Mouse (Mus musculus): Measurements from ENCODE around the gene Nr1h3. TPM values are rescaled to one million over a fixed set of nuclear protein-coding genes. Genes with fewer than 3 reads are reported as not detected.

Gene Nr1h3
- polyA plus RNA-seq, 1 experiment from 2014 or later, result 4.9 TPM

DNA sequence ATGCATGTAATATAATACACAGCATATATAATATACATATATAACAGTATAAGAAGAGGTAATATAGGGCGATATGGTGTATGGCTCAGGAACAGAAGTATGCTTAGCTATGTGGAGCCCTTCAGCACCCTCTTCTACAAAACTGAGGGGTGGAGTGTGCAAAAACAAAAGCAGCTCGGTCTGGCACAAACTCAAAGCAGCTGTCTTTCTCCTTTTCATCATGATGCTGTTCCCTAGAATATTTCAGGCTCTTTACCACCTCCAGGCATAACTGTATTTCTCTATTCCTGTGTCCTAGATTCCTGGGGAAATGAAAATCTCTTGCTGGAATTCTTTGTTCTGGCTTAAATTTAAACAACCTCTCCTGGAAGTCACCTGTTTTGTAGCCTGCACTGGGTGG is 27.1 kb upstream of the Nr1h3 start:
- WGBS, result 82% methylated on average over 2 of the region's 2 CpGs

DNA sequence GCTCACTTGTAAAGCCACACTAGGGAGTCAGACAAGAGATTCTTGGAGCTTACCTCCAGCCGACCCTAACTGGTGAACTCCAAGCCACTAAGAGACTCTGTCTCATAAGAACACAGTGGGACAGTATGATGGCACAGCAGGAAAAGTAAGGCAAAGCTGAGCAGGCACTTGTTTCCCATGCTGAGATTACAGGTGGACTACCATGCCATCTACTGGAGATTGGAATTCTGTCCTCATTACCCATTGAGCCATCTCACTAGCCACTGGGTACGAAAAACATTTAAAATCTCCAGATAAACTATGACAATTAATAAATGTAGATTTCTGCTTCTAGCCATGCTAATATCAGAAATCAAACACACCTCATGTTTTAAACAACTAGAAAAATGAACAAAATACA is 21.0 kb upstream of the Nr1h3 start:
- WGBS, result 77% methylated on average over 2 of the region's 2 CpGs
- Histone ChIP-seq H3K4me2 (ENCODE audit: low read length) (no peak overlapping the region), H3K4me1 (replicated peaks; ENCODE audit: control insufficient read depth, insufficient read depth, low read length) (no peaks in the 10 kb centered on the region), H3K36me3 (ENCODE audit: control insufficient read depth, insufficient read depth, low read length) (no peaks in the 10 kb centered on the region), H3K4me3 (ENCODE audit: low read depth, low read length) (no peak overlapping the region), H3K27ac (ENCODE audit: low read depth) (no peak overlapping the region), H3K27me3 (replicated peaks; ENCODE audit: control insufficient read depth, insufficient read depth, low read length) (no peaks in the 10 kb centered on the region), H3K9me3 (ENCODE audit: control insufficient read depth, low read length) (no peaks in the 10 kb centered on the region), H3K9ac (ENCODE audit: low read length) (no peak overlapping the region)
- no peak for ATAC-seq (replicated peaks; ENCODE audit: low FRiP score, low TSS enrichment, low read depth)
- no peak for DNase-seq (ENCODE audit: low spot score)

More for the DNA sequence above, 27.1 kb upstream of the Nr1h3 start:
- no peaks in the 10 kb centered on the region for H3K9me3 ChIP-seq (ENCODE audit: control insufficient read depth, low read length)
- H3K27me3 ChIP-seq (replicated peaks; ENCODE audit: control insufficient read depth, insufficient read depth, low read length), result no peaks in the 10 kb centered on the region
- DNase-seq (ENCODE audit: low spot score) (no peak), ATAC-seq (replicated peaks; ENCODE audit: low FRiP score, low TSS enrichment, low read depth) (no peak)
- H3K27ac ChIP-seq (ENCODE audit: low read depth), result no peak overlapping the region
- H3K4me3 ChIP-seq (ENCODE audit: low read depth, low read length), result no peak overlapping the region
- H3K4me2 ChIP-seq (ENCODE audit: low read length), result no peak overlapping the region
- 0 out of 2 replicates have a peak, but pooled peaks cover 3% of the 10 kb centered on the region for H3K36me3 ChIP-seq (ENCODE audit: control insufficient read depth, insufficient read depth, low read length)
- H3K9ac ChIP-seq (ENCODE audit: low read length), result no peak overlapping the region
- H3K4me1 ChIP-seq (replicated peaks; ENCODE audit: control insufficient read depth, insufficient read depth, low read length), result no peaks in the 10 kb centered on the region

DNA sequence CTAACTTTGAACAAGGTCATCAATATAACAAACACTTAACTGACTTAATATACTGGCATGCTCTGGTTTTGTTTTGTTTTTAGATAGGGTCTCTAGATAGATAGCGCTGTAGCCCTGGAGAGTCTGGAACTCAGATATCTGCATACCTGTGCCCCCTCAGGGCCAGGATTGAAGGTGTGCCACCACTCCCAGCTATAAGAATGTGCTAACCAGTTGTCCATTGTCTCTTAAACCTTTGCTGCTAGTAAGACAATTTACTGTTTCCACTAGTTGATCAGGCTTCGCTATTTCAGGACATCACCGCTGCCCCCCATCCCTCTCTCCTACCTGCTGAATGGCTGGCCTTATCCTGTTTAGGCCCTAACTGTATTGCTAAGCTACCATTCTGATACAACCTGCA is 17.9 kb upstream of the Nr1h3 start:
- Histone ChIP-seq H3K4me3 (ENCODE audit: low read depth, low read length) (no peak overlapping the region), H3K9me3 (ENCODE audit: control insufficient read depth, low read length) (no peaks in the 10 kb centered on the region), H3K4me1 (replicated peaks; ENCODE audit: control insufficient read depth, insufficient read depth, low read length) (no peaks in the 10 kb centered on the region), H3K4me2 (ENCODE audit: low read length) (no peak overlapping the region), H3K9ac (ENCODE audit: low read length) (no peak overlapping the region), H3K27ac (ENCODE audit: low read depth) (no peak overlapping the region), H3K27me3 (replicated peaks; ENCODE audit: control insufficient read depth, insufficient read depth, low read length) (no peaks in the 10 kb centered on the region), H3K36me3 (ENCODE audit: control insufficient read depth, insufficient read depth, low read length) (peaks cover 22% of the 10 kb centered on the region; the same call in 1 of the 2 replicates)
- DNase-seq (ENCODE audit: low spot score) (no peak), ATAC-seq (replicated peaks; ENCODE audit: low FRiP score, low TSS enrichment, low read depth) (no peak)
- WGBS, result 99% methylated on average over 3 of the region's 3 CpGs

DNA sequence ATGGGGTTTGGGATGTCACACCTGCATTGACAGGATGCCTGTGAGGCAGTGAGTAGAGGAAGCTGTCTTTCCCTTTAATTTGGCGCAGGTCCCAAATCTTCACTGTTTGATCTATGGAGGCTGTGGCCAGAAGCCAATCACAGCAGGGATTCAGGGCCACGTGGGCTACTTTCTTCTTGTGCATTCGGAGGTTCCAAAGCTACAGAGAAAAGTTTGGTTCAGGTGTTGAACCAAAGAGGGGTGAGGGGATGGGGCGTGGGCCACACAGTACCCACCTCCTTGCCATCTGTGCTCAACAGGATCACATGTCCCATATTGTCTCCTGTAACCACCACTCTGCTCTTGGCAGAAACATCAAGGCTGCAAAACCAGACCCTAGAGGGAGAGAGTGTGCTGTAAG is 14.4 kb upstream of the Nr1h3 start:
- H3K36me3 ChIP-seq (ENCODE audit: control insufficient read depth, insufficient read depth, low read length), result peaks cover 44% of the 10 kb centered on the region
- no peak for ATAC-seq (replicated peaks; ENCODE audit: low FRiP score, low TSS enrichment, low read depth)
- no peak overlapping the region for H3K9ac ChIP-seq (ENCODE audit: low read length)
- no peak overlapping the region for H3K4me3 ChIP-seq (ENCODE audit: low read depth, low read length)
- H3K4me1 ChIP-seq (replicated peaks; ENCODE audit: control insufficient read depth, insufficient read depth, low read length), result no peaks in the 10 kb centered on the region
- H3K27me3 ChIP-seq (replicated peaks; ENCODE audit: control insufficient read depth, insufficient read depth, low read length), result no peaks in the 10 kb centered on the region
- no peaks in the 10 kb centered on the region for H3K9me3 ChIP-seq (ENCODE audit: control insufficient read depth, low read length)
- H3K4me2 ChIP-seq (ENCODE audit: low read length), result no peak overlapping the region
- DNase-seq (ENCODE audit: low spot score), result no peak
- H3K27ac ChIP-seq (ENCODE audit: low read depth), result no peak overlapping the region
- WGBS, result 71% methylated on average over 4 of the region's 4 CpGs

DNA sequence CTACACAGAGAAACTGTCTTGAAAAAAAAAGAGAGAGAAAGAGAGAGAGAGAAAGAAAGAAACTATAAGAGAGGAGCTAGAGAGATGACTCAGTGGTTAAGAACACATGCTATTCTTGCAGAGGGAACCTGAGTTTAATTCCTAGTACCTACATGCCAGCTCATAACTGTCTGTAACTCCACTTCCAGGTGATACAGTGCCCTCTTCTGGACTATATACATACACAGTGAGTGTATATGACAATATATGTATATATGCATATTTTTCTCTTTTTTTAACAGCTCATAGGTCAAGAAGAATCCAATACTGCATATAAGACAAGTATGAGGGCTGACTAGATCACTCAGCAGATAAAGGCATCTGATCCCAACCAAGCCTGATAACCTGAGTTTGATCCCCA is 10.7 kb upstream of the Nr1h3 start:
- no peak for DNase-seq (ENCODE audit: low spot score)
- H3K9me3 ChIP-seq (ENCODE audit: control insufficient read depth, low read length), result no peaks in the 10 kb centered on the region
- peaks cover 79% of the 10 kb centered on the region for H3K36me3 ChIP-seq (ENCODE audit: control insufficient read depth, insufficient read depth, low read length)
- no peaks in the 10 kb centered on the region for H3K27me3 ChIP-seq (replicated peaks; ENCODE audit: control insufficient read depth, insufficient read depth, low read length)
- H3K9ac ChIP-seq (ENCODE audit: low read length), result no peak overlapping the region
- no peak overlapping the region for H3K4me2 ChIP-seq (ENCODE audit: low read length)
- H3K4me1 ChIP-seq (replicated peaks; ENCODE audit: control insufficient read depth, insufficient read depth, low read length), result no peaks in the 10 kb centered on the region
- H3K4me3 ChIP-seq (ENCODE audit: low read depth, low read length), result no peak overlapping the region
- no peak for ATAC-seq (replicated peaks; ENCODE audit: low FRiP score, low TSS enrichment, low read depth)
- no peak overlapping the region for H3K27ac ChIP-seq (ENCODE audit: low read depth)

DNA sequence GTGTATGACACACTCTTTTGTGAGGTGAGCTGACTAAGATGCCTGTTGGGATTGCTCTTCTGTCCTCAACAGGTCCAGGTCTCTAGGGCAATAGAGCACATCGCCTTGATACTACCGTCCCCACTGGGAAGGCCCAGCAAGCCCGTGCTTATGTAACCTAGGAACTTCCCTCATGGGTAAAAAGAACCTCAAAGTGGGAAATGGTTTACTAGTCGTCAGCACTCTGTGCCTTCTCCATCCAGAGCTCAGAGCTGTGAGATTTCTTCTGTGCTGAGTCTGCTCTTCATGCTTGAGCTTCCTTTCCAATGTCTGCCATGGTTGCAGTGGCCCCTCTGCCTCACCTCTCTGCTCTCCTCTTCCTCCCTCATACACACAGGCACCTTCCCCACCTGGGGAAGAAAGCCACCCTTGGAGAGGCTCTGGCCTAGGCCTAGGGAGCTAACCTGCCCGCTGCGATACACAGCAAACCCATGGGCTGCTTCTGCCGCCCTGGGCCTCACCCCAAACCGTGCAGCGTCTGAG is 3.7 kb upstream of the Nr1h3 start:
- Histone ChIP-seq H3K9ac (ENCODE audit: low read length) (no peak overlapping the region), H3K4me1 (replicated peaks; ENCODE audit: control insufficient read depth, insufficient read depth, low read length) (peaks cover 12% of the 10 kb centered on the region), H3K27me3 (replicated peaks; ENCODE audit: control insufficient read depth, insufficient read depth, low read length) (no peaks in the 10 kb centered on the region), H3K9me3 (ENCODE audit: control insufficient read depth, low read length) (no peaks in the 10 kb centered on the region), H3K4me2 (ENCODE audit: low read length) (no peak overlapping the region), H3K27ac (ENCODE audit: low read depth) (no peak overlapping the region), H3K36me3 (ENCODE audit: control insufficient read depth, insufficient read depth, low read length) (peaks cover 58% of the 10 kb centered on the region), H3K4me3 (ENCODE audit: low read depth, low read length) (no peak overlapping the region)
- DNase-seq (ENCODE audit: low spot score) (no peak), ATAC-seq (replicated peaks; ENCODE audit: low FRiP score, low TSS enrichment, low read depth) (no peak)
- 84% methylated on average over 9 of the region's 9 CpGs for WGBS

DNA sequence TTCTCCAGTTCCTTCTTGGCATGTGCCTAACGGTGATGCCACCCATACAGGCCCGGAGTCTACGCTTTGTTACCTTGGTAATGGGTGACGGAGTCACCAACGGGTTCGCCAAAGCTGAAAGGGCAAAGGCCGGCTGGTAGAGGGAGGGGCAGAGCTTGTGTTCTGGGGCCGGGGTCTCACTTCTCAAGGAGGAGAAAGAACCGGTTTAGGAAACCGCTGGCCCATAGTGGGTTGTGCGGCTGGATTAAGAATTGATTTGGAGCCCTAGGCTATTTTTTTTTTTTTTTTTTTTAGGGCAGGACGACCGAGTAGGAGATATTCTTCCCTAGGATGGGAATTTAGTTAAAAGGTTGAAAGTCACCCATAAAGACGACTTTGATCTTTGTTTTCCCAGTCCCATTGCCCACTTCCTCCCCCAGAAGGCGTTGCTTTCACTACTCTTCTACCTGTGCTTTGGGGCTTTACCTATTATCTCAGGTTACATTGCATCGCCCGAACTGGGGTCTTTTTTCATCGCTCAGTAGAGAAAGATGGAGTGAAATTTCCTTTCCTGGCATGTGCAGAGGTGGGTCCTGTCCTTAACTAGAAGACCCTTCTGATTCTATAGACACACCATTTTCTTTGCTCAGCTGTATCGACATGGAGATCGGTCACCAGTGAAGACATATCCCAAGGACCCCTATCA is 480 bp upstream of the Nr1h3 start:
- 10% methylated on average over 20 of the region's 20 CpGs for WGBS
- Histone ChIP-seq H3K4me2 (ENCODE audit: low read length) (peak overlapping the region; percentile 90), H3K4me3 (ENCODE audit: low read depth, low read length) (peak overlapping the region; percentile 72), H3K9ac (ENCODE audit: low read length) (peak overlapping the region; percentile 81), H3K27me3 (replicated peaks; ENCODE audit: control insufficient read depth, insufficient read depth, low read length) (no peaks in the 10 kb centered on the region), H3K36me3 (ENCODE audit: control insufficient read depth, insufficient read depth, low read length) (peaks cover 29% of the 10 kb centered on the region), H3K4me1 (replicated peaks; ENCODE audit: control insufficient read depth, insufficient read depth, low read length) (peaks cover 12% of the 10 kb centered on the region), H3K9me3 (ENCODE audit: control insufficient read depth, low read length) (no peaks in the 10 kb centered on the region), H3K27ac (ENCODE audit: low read depth) (peak overlapping the region; percentile 92)
- DNase-seq (ENCODE audit: low spot score) (no peak), ATAC-seq (replicated peaks; ENCODE audit: low FRiP score, low TSS enrichment, low read depth) (no peak; the same call in 1 of the 2 replicates)

DNA sequence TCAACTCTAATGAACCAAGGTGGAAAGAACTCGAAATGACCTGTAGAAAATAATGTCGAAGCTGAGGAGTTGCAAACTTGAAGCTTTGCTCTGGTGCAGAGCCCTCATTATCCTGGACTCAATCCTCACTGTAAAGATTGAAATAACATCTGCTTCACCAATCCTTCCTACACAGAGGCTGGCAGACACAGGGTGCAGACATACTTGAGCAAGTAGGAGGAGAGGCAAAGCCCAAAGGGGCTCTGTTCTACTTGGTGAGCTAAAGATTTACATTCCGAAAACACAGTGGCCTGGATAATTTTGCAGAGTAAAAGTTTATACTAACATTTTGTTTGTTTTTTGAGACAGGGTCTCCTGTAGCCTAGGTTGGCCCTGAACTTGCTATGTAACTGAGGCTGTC is 3.7 kb downstream of the Nr1h3 start:
- H3K4me3 ChIP-seq (ENCODE audit: low read depth, low read length), result no peak overlapping the region
- no peaks in the 10 kb centered on the region for H3K27me3 ChIP-seq (replicated peaks; ENCODE audit: control insufficient read depth, insufficient read depth, low read length)
- no peak for DNase-seq (ENCODE audit: low spot score)
- no peak overlapping the region for H3K4me2 ChIP-seq (ENCODE audit: low read length)
- H3K4me1 ChIP-seq (replicated peaks; ENCODE audit: control insufficient read depth, insufficient read depth, low read length), result peaks cover 15% of the 10 kb centered on the region
- no peaks in the 10 kb centered on the region for H3K9me3 ChIP-seq (ENCODE audit: control insufficient read depth, low read length)
- no peak overlapping the region for H3K9ac ChIP-seq (ENCODE audit: low read length)
- 84% methylated on average over 3 of the region's 3 CpGs for WGBS
- ATAC-seq (replicated peaks; ENCODE audit: low FRiP score, low TSS enrichment, low read depth), result no peak
- H3K27ac ChIP-seq (ENCODE audit: low read depth), result no peak overlapping the region
- H3K36me3 ChIP-seq (ENCODE audit: control insufficient read depth, insufficient read depth, low read length), result no peaks in the 10 kb centered on the region

DNA sequence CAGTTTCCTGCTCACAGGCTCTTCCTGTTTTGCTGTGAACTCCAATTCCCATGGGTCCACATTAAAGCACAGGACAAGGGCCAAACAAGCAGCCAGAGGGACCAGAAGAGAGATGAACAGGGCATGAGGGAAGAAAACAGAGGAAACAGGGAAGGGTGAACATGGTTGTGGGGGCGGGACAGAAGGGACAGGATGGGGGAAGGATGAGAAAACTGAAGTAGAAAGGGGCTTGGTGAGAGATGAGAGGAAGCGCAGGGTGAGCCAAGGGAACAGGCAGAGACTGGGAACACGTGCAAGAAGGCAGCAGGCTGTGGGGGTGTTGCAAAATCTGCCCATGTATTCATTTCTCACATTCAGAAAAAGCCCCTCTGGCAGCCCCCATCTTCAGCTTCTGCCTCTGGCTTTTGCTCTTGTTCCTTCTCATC is 6.0 kb downstream of the Nr1h3 start:
- Histone ChIP-seq H3K27me3 (replicated peaks; ENCODE audit: control insufficient read depth, insufficient read depth, low read length) (no peaks in the 10 kb centered on the region), H3K9me3 (ENCODE audit: control insufficient read depth, low read length) (no peaks in the 10 kb centered on the region), H3K9ac (ENCODE audit: low read length) (no peak overlapping the region), H3K27ac (ENCODE audit: low read depth) (no peak overlapping the region), H3K36me3 (ENCODE audit: control insufficient read depth, insufficient read depth, low read length) (no peaks in the 10 kb centered on the region), H3K4me1 (replicated peaks; ENCODE audit: control insufficient read depth, insufficient read depth, low read length) (peaks cover 3% of the 10 kb centered on the region; the same call in 1 of the 2 replicates), H3K4me2 (ENCODE audit: low read length) (no peak overlapping the region), H3K4me3 (ENCODE audit: low read depth, low read length) (no peak overlapping the region)
- DNase-seq (ENCODE audit: low spot score) (no peak), ATAC-seq (replicated peaks; ENCODE audit: low FRiP score, low TSS enrichment, low read depth) (no peak)
- 73% methylated on average over 3 of the region's 3 CpGs for WGBS
